Mouse (Mus musculus) CH12.LX (cell line): ENCODE data around the gene Pofut1.
"Not testable (repeated sequence)": the region's sequence is repeated elsewhere in the genome, so short reads cannot be mapped to it uniquely, and the experiment has no call there.

ENCODE experiments used
- CTCF ChIP-seq, 2 experiments: IDR thresholded peaks in 1 of 2; conservative IDR thresholded peaks in 1 of 2; 2 replicates each; pipeline ENCODE4 v1.5.1; 2011 to 2012; ENCODE audit warnings: low read depth in 2 of 2, low read length in 2 of 2, improper control_type of control experiment in 1 of 2, inconsistent platforms in 1 of 2, mild to moderate bottlenecking in 1 of 2, moderate library complexity in 1 of 2
- ELF1 ChIP-seq: IDR thresholded peaks from 2 replicates; pipeline ENCODE4 v1.6.1; 2014; ENCODE audit warnings: low read depth, mild to moderate bottlenecking, inconsistent platforms, low read length, improper control_type of control experiment
- MAX ChIP-seq: IDR thresholded peaks from 2 replicates; pipeline ENCODE4 v1.6.1; 2011; ENCODE audit warnings: low read length, improper control_type of control experiment
- POLR2AphosphoS2 ChIP-seq: IDR thresholded peaks from 2 replicates; pipeline ENCODE4 v1.6.1; 2011; ENCODE audit warnings: low read depth, low read length, improper control_type of control experiment
- ZNF384 ChIP-seq: IDR thresholded peaks from 2 replicates; pipeline ENCODE4 v1.6.1; 2012; ENCODE audit warnings: low read depth, low read length, improper control_type of control experiment, inconsistent platforms

- TF ChIP-seq ELF1; POLR2AphosphoS2; CTCF (conservative IDR thresholded peaks at IDR 0.05 in 1 of 2, IDR thresholded peaks at IDR 0.05 in 1 of 2; ENCODE audit: low read depth in 2 of 2, low read length in 2 of 2); MAX: not testable (repeated sequence)
- 0 out of 2 replicates have a peak, but pooled peaks have one; percentile 9 for TF ChIP-seq ZNF384
These were observed 34.2 kb downstream of the Pofut1 start for GRCm38 (mm10) chr2:153275577-153275976.
